Comparison of ENCODE assay signal across 15 mouse cellular contexts in genomic region chr8:8965983-8966657, GRCm38 (mm10).
DNase-seq lines count a peak whose midpoint lies in the region; ATAC-seq and TF ChIP-seq lines count a peak whose summit lies in the region.
"Had no signal": no experiment of that assay in that cellular context is flagged by ENCODE, and none has a peak within 500 bp of the region (broad histone marks: within the 10 kb centered on the region; RNA-seq: fewer than 3 reads in every experiment).

No protein-coding gene starts in this region.

- H3K9me3 ChIP-seq in forebrain, embryonic 11.5 days (ENCODE audit: control insufficient read depth, low read length), result no peaks in the 10 kb centered on the region; the same call in 1 of the 2 replicates
- H3K9me3 ChIP-seq in forebrain, postnatal 0 days (ENCODE audit: low read length), result no peaks in the 10 kb centered on the region
- no peaks in the 10 kb centered on the region for H3K9me3 ChIP-seq in lung, embryonic 15.5 days
- H3K9me3 ChIP-seq in embryonic facial prominence, embryonic 12.5 days, result no peaks in the 10 kb centered on the region
- no peaks in the 10 kb centered on the region for H3K9me3 ChIP-seq in stomach, embryonic 15.5 days
- H3K9me3 ChIP-seq: limb, embryonic 15.5 days had no signal

- no peaks in the 10 kb centered on the region for H3K27me3 ChIP-seq in forebrain, embryonic 11.5 days (ENCODE audit: control insufficient read depth, insufficient read depth, low read length)
- H3K27me3 ChIP-seq in forebrain, postnatal 0 days (ENCODE audit: insufficient read depth, low read length), result no peaks in the 10 kb centered on the region
- no peaks in the 10 kb centered on the region for H3K27me3 ChIP-seq in lung, embryonic 15.5 days
- no peaks in the 10 kb centered on the region for H3K27me3 ChIP-seq in embryonic facial prominence, embryonic 12.5 days
- H3K27me3 ChIP-seq in stomach, embryonic 15.5 days (replicated peaks), result no peaks in the 10 kb centered on the region
- H3K27me3 ChIP-seq: limb, embryonic 15.5 days had no signal

- H3K4me3 ChIP-seq in forebrain, embryonic 11.5 days (ENCODE audit: low read depth, low read length), result no peak overlapping the region
- no peak overlapping the region for H3K4me3 ChIP-seq in forebrain, postnatal 0 days (ENCODE audit: low read depth, low read length)
- no peak overlapping the region for H3K4me3 ChIP-seq in lung, embryonic 15.5 days
- no peak overlapping the region for H3K4me3 ChIP-seq in embryonic facial prominence, embryonic 12.5 days
- H3K4me3 ChIP-seq in stomach, embryonic 15.5 days (replicated peaks), result no peak overlapping the region
- H3K4me3 ChIP-seq: limb, embryonic 15.5 days had no signal

- ATAC-seq in forebrain, embryonic 11.5 days (replicated peaks; ENCODE audit: low FRiP score), result peak; percentile 63
- ATAC-seq in forebrain, postnatal 0 days, result no peak; the same call in 1 of the 2 replicates
- peak; percentile 81 for ATAC-seq in lung, embryonic 15.5 days (ENCODE audit: borderline replicate concordance, extremely low read depth, low FRiP score, low TSS enrichment)
- 0 out of 2 replicates have a peak, but pooled peaks have one; percentile 62 for ATAC-seq in embryonic facial prominence, embryonic 12.5 days (ENCODE audit: insufficient number of reproducible peaks, insufficient read depth, low FRiP score, low TSS enrichment)
- peak; percentile 27; the same call in 1 of the 2 replicates for ATAC-seq in stomach, embryonic 15.5 days (ENCODE audit: insufficient read depth, low FRiP score, low read depth)
- no peak for ATAC-seq in megakaryocyte-erythroid progenitor cell, adult 5-6 weeks (replicated peaks; ENCODE audit: low FRiP score, low TSS enrichment, poor library complexity, severe bottlenecking)

- WGBS in forebrain, embryonic 11.5 days, result 2% methylated on average over 10 of the region's 10 CpGs
- WGBS in forebrain, postnatal 0 days, result 10% methylated on average over 10 of the region's 10 CpGs
- 13% methylated on average over 10 of the region's 10 CpGs for WGBS in lung, embryonic 15.5 days
- WGBS in embryonic facial prominence, embryonic 12.5 days, result 6% methylated on average over 10 of the region's 10 CpGs
- 31% methylated on average over 10 of the region's 10 CpGs for WGBS in stomach, embryonic 15.5 days

- H3K4me1 ChIP-seq in forebrain, embryonic 11.5 days (replicated peaks; ENCODE audit: control insufficient read depth, insufficient read depth, low read length), result no peaks in the 10 kb centered on the region
- no peaks in the 10 kb centered on the region for H3K4me1 ChIP-seq in forebrain, postnatal 0 days (ENCODE audit: insufficient read depth)
- H3K4me1 ChIP-seq in lung, embryonic 15.5 days, result peaks cover 18% of the 10 kb centered on the region
- H3K4me1 ChIP-seq in embryonic facial prominence, embryonic 12.5 days, result peaks cover 20% of the 10 kb centered on the region
- H3K4me1 ChIP-seq in stomach, embryonic 15.5 days, result no peaks in the 10 kb centered on the region

- H3K4me2 ChIP-seq in forebrain, embryonic 11.5 days (ENCODE audit: low read depth, low read length, severe bottlenecking), result no peak overlapping the region
- H3K4me2 ChIP-seq in forebrain, postnatal 0 days (ENCODE audit: low read depth), result no peak overlapping the region
- no peak overlapping the region for H3K4me2 ChIP-seq in lung, embryonic 15.5 days
- no peak overlapping the region for H3K4me2 ChIP-seq in embryonic facial prominence, embryonic 12.5 days (replicated peaks)
- no peak overlapping the region for H3K4me2 ChIP-seq in stomach, embryonic 15.5 days
- H3K4me2 ChIP-seq: heart, embryonic 11.5 days; limb, embryonic 15.5 days had no signal

- DNase-seq in forebrain, embryonic 11.5 days (ENCODE audit: low spot score), result no peak
- DNase-seq in forebrain, postnatal 0 days, result no peak
- DNase-seq in lung, adult 18-20 months, result no peak
- DNase-seq in neural tube, embryonic 10.5 days (ENCODE audit: extremely low spot score, low spot score), result no peak
- DNase-seq: adrenal gland, postnatal 25 days; gastrocnemius, postnatal 14 days; kidney, postnatal 36 days; lung, postnatal 10 days; right cerebral cortex, postnatal 25 days had no signal

- H3K36me3 ChIP-seq in forebrain, embryonic 11.5 days (ENCODE audit: control insufficient read depth, insufficient read depth, low read length), result no peaks in the 10 kb centered on the region
- H3K36me3 ChIP-seq in forebrain, postnatal 0 days (ENCODE audit: insufficient read depth), result no peaks in the 10 kb centered on the region
- H3K36me3 ChIP-seq in lung, embryonic 15.5 days, result no peaks in the 10 kb centered on the region
- H3K36me3 ChIP-seq in embryonic facial prominence, embryonic 12.5 days, result no peaks in the 10 kb centered on the region
- no peaks in the 10 kb centered on the region for H3K36me3 ChIP-seq in stomach, embryonic 15.5 days
- H3K36me3 ChIP-seq: limb, embryonic 15.5 days had no signal

- no peak overlapping the region for H3K27ac ChIP-seq in forebrain, embryonic 11.5 days (ENCODE audit: low read depth, low read length)
- no peak overlapping the region for H3K27ac ChIP-seq in forebrain, postnatal 0 days (ENCODE audit: low read depth, low read length)
- peak overlapping the region; percentile 35; the same call in 1 of the 2 replicates for H3K27ac ChIP-seq in lung, embryonic 15.5 days
- H3K27ac ChIP-seq in embryonic facial prominence, embryonic 12.5 days, result no peak overlapping the region
- H3K27ac ChIP-seq in stomach, embryonic 15.5 days, result no peak overlapping the region
- H3K27ac ChIP-seq: limb, embryonic 15.5 days had no signal

- no peak overlapping the region for H3K9ac ChIP-seq in forebrain, embryonic 11.5 days (ENCODE audit: low read length)
- no peak overlapping the region for H3K9ac ChIP-seq in forebrain, postnatal 0 days
- H3K9ac ChIP-seq in lung, embryonic 15.5 days, result no peak overlapping the region
- no peak overlapping the region for H3K9ac ChIP-seq in embryonic facial prominence, embryonic 12.5 days
- H3K9ac ChIP-seq in stomach, embryonic 15.5 days, result no peak overlapping the region
- H3K9ac ChIP-seq: limb, embryonic 15.5 days had no signal

- no peak for TF ChIP-seq CTCF in forebrain, postnatal 0 days (IDR thresholded peaks at IDR 0.05; ENCODE audit: low read depth)

Comparison
In these comparisons a context has a peak if more than half of its experiments do, and no peak if none do; other contexts are left out.
1. ATAC-seq: peak in forebrain, embryonic 11.5 days (single experiment), lung, embryonic 15.5 days (single experiment), embryonic facial prominence, embryonic 12.5 days (single experiment) and stomach, embryonic 15.5 days (single experiment); none in forebrain, postnatal 0 days (single experiment) and megakaryocyte-erythroid progenitor cell, adult 5-6 weeks (single experiment).